Mouse (Mus musculus) heart, embryonic 10.5 days (tissue): ENCODE measurements around the gene Lsamp. TPM values are rescaled to one million over a fixed set of nuclear protein-coding genes. Genes with fewer than 3 reads are reported as not detected.

Experiments
- DNase-seq: peaks from one replicate; pipeline ENCODE4 v3.0.0-alpha.2; 2017; ENCODE audit warnings: low spot score
- H3K27ac ChIP-seq: fragments of 300-500 bp; sonication (generic); 2 replicates; pipeline ENCODE4 v1.5.1; 2016; ENCODE audit warnings: mild to moderate bottlenecking
- H3K27me3 ChIP-seq: fragments of 300-500 bp; sonication (generic); 2 replicates; pipeline ENCODE4 v1.6.1; 2016; ENCODE audit warnings: mild to moderate bottlenecking; ENCODE audit not compliant: poor library complexity, insufficient read depth, severe bottlenecking
- H3K36me3 ChIP-seq: fragments of 300-500 bp; sonication (generic); 2 replicates; pipeline ENCODE4 v1.6.1; 2016; ENCODE audit warnings: mild to moderate bottlenecking, moderate library complexity
- H3K4me1 ChIP-seq: fragments of 300-500 bp; sonication (generic); 2 replicates; pipeline ENCODE4 v1.6.1; 2016; ENCODE audit warnings: mild to moderate bottlenecking
- H3K4me3 ChIP-seq: fragments of 300-500 bp; sonication (generic); 2 replicates; pipeline ENCODE4 v1.5.1; 2016; ENCODE audit warnings: mild to moderate bottlenecking, moderate library complexity
- H3K9me3 ChIP-seq: fragments of 300-500 bp; sonication (generic); 2 replicates; pipeline ENCODE4 v1.6.1; 2016; ENCODE audit warnings: mild to moderate bottlenecking, moderate library complexity
- WGBS: fragments of 180-500 bp; shearing (Covaris S2); methylation state at CpG from one replicate; pipeline ENCODE4 v1.1.7; 2016; 5-methylcytosine and 5-hydroxymethylcytosine counted together
- polyA plus RNA-seq: library from polyadenylated mRNA; unstranded; fragments of >200 nt; fragmentation: Nextera tagmentation; extraction: Ambion mirVana; gene quantifications from 2 replicates; pipeline ENCODE4 v1.2.1, GENCODE M21; 2016

Gene Lsamp
- polyA plus RNA-seq, 1 experiment from 2014 or later: 2.1 TPM

DNA sequence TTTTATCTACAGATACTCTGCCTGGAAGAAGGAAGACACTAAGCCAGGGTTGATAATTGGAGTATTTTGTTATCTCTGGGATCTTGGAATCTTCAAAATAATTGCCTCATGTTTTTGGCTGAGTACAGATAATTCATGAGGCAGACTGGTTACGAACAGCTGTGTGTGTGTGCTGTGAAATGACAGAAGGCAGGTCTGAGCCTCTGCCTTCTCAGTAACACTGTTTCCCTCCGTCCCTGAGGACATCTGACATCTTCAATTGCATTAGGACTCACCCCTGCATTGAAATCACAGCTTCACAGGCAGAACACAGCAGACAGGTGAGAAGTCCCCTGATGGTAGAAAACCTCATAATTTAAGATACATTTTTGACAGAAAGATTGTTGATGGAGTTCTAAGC is 323.5 kb downstream of the Lsamp start:
- 62% methylated on average over 2 of the region's 2 CpGs for WGBS
- DNase-seq: no peak
- no peak overlapping the region for H3K27ac ChIP-seq
- no peaks in the 10 kb centered on the region for H3K9me3 ChIP-seq
- no peaks in the 10 kb centered on the region for H3K36me3 ChIP-seq
- H3K4me3 ChIP-seq: no peak overlapping the region
- H3K27me3 ChIP-seq: no peaks in the 10 kb centered on the region
- H3K4me1 ChIP-seq: no peaks in the 10 kb centered on the region

GRCm38 (mm10) chr16:40316199-40316598 is 332.0 kb downstream of the Lsamp start:
- Histone ChIP-seq H3K27ac (no peak overlapping the region), H3K9me3 (no peaks in the 10 kb centered on the region), H3K4me1 (no peaks in the 10 kb centered on the region), H3K27me3 (no peaks in the 10 kb centered on the region), H3K36me3 (no peaks in the 10 kb centered on the region), H3K4me3 (no peak overlapping the region)
- no peak for DNase-seq
- 75% methylated on average over 2 of the region's 2 CpGs for WGBS

GRCm38 (mm10) chr16:40324811-40325210 is 340.6 kb downstream of the Lsamp start:
- Histone ChIP-seq H3K36me3 (no peaks in the 10 kb centered on the region), H3K4me1 (no peaks in the 10 kb centered on the region), H3K27me3 (no peaks in the 10 kb centered on the region), H3K4me3 (no peak overlapping the region), H3K9me3 (no peaks in the 10 kb centered on the region), H3K27ac (no peak overlapping the region)
- no peak for DNase-seq
- 83% methylated on average over 3 of the region's 3 CpGs for WGBS

- WGBS: 80% methylated on average over 7 of the region's 7 CpGs
- DNase-seq: no peak
- no peaks in the 10 kb centered on the region for H3K4me1 ChIP-seq
- H3K27ac ChIP-seq: no peak overlapping the region
- H3K4me3 ChIP-seq: no peak overlapping the region
- H3K27me3 ChIP-seq: no peaks in the 10 kb centered on the region
- no peaks in the 10 kb centered on the region for H3K9me3 ChIP-seq
- no peaks in the 10 kb centered on the region for H3K36me3 ChIP-seq
Measured at GRCm38 (mm10) chr16:40328249-40328820, 344.2 kb downstream of the Lsamp start.

GRCm38 (mm10) chr16:40369677-40370076 is 385.5 kb downstream of the Lsamp start:
- no peaks in the 10 kb centered on the region for H3K4me1 ChIP-seq
- no peak overlapping the region for H3K27ac ChIP-seq
- H3K4me3 ChIP-seq: no peak overlapping the region
- no peaks in the 10 kb centered on the region for H3K36me3 ChIP-seq
- no peaks in the 10 kb centered on the region for H3K9me3 ChIP-seq
- 86% methylated on average over 5 of the region's 5 CpGs for WGBS
- DNase-seq: no peak
- H3K27me3 ChIP-seq: no peaks in the 10 kb centered on the region

DNA sequence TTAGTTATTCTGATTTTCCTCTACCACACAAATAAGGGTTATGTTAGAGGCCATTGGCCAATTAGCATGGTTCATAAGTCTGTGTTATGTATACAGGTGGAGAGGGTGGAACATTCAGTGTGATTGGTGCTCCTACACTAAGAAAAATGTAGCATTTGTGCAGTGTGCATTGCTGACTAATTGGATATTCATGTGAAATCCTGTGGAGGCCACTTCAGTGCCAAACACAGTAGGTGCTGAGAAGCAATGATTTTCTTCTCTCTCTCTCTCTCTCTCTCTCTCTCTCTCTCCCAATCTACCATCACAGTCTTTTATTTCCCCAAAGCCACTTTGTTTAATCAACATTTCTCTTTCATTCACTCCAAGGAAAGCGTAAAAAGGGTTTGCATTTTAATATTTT is 387.1 kb downstream of the Lsamp start:
- 86% methylated on average over 1 of the region's 1 CpGs for WGBS
- no peaks in the 10 kb centered on the region for H3K27me3 ChIP-seq
- no peak overlapping the region for H3K27ac ChIP-seq
- H3K9me3 ChIP-seq: no peaks in the 10 kb centered on the region
- H3K4me3 ChIP-seq: no peak overlapping the region
- no peaks in the 10 kb centered on the region for H3K4me1 ChIP-seq
- no peaks in the 10 kb centered on the region for H3K36me3 ChIP-seq
- no peak for DNase-seq

DNA sequence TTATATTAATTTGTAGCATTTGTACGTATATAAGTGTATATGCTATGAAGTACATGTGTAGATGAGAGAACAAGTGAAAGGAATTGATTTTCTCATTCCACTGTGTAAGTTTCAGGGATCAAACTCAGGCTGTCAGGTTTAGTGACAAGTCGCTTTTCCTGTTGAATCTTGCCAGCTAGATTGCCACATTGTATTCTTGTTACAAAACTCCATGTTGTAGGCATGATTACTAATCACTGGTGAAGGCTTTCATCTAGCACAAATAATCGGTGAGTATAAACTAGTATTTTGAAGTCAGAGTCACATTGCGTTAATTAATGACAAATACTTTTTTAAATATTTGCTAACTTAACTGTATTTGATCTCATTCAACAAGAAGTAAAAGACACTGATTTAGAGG is 391.2 kb downstream of the Lsamp start:
- no peaks in the 10 kb centered on the region for H3K9me3 ChIP-seq
- H3K4me1 ChIP-seq: no peaks in the 10 kb centered on the region
- WGBS: 85% methylated on average over 4 of the region's 4 CpGs
- no peak overlapping the region for H3K4me3 ChIP-seq
- DNase-seq: no peak
- H3K36me3 ChIP-seq: no peaks in the 10 kb centered on the region
- H3K27me3 ChIP-seq: no peaks in the 10 kb centered on the region
- H3K27ac ChIP-seq: no peak overlapping the region

DNA sequence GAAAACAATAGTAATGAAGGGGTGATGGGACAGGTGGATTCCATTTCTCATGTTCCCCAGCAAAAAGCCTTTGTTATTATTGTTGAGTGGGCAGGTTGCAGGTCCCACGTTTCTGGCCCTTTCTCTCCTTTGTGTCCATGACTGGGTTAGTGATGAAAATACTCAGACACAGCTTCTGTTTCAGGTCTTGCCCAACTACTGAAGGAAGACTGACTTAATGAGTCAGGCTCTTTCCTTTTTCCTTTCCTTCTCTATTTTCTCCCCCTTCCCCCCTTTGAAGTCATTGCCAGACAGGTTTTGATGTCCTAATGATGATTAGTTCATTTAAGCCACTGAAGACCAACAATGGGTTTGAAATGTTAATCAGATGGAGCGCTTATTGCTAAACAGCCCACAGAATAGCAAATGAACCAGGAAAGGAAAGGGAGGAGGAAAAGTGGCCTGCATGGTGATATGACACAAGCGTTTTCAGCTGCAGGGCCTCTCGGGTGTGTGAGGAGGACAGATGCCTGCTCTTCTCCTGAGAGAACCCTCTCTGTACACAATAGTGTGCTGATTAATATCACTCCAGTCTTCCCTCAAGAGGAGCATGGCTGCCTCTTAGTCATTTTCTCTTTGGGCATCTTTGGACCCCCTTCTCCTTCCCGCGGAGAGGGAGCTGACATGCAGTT is 393.1 kb downstream of the Lsamp start:
- H3K4me1 ChIP-seq: no peaks in the 10 kb centered on the region
- no peaks in the 10 kb centered on the region for H3K9me3 ChIP-seq
- H3K27ac ChIP-seq: no peak overlapping the region
- 80% methylated on average over 6 of the region's 6 CpGs for WGBS
- DNase-seq: no peak
- H3K27me3 ChIP-seq: no peaks in the 10 kb centered on the region
- H3K4me3 ChIP-seq: no peak overlapping the region
- no peaks in the 10 kb centered on the region for H3K36me3 ChIP-seq

GRCm38 (mm10) chr16:40392106-40392505 is 407.9 kb downstream of the Lsamp start:
- H3K27me3 ChIP-seq: no peaks in the 10 kb centered on the region
- no peaks in the 10 kb centered on the region for H3K9me3 ChIP-seq
- 79% methylated on average over 4 of the region's 4 CpGs for WGBS
- DNase-seq: no peak
- H3K27ac ChIP-seq: no peak overlapping the region
- H3K4me3 ChIP-seq: no peak overlapping the region
- no peaks in the 10 kb centered on the region for H3K4me1 ChIP-seq
- H3K36me3 ChIP-seq: no peaks in the 10 kb centered on the region

- Histone ChIP-seq H3K27ac (no peak overlapping the region), H3K4me3 (no peak overlapping the region), H3K9me3 (no peaks in the 10 kb centered on the region), H3K27me3 (no peaks in the 10 kb centered on the region), H3K4me1 (no peaks in the 10 kb centered on the region), H3K36me3 (no peaks in the 10 kb centered on the region)
- WGBS: 87% methylated on average over 2 of the region's 2 CpGs
- no peak for DNase-seq
Measured at GRCm38 (mm10) chr16:40399531-40399930, 415.4 kb downstream of the Lsamp start.

DNA sequence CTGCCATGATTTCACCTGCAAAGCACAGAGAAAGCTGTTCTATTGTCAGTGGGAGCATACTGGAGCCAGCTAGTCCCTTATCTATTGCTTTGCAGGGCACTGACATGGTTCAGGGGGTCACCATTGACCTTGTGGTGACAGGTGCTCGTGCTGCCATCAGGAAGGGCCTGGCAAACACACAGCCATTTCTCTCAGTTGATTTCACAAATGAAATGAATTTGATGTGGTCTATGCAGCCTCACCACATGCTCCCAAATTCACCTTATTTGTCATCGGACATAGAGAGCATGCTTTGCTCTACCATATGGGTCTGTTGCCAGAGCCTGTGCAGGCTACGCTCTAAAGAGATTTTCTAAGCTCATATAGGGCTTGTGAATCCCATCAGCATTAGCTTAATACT is 450.1 kb downstream of the Lsamp start:
- no peak overlapping the region for H3K4me3 ChIP-seq
- no peaks in the 10 kb centered on the region for H3K4me1 ChIP-seq
- H3K27ac ChIP-seq: no peak overlapping the region
- no peaks in the 10 kb centered on the region for H3K9me3 ChIP-seq
- no peaks in the 10 kb centered on the region for H3K36me3 ChIP-seq
- WGBS: 77% methylated on average over 3 of the region's 3 CpGs
- DNase-seq: no peak
- H3K27me3 ChIP-seq: no peaks in the 10 kb centered on the region

DNA sequence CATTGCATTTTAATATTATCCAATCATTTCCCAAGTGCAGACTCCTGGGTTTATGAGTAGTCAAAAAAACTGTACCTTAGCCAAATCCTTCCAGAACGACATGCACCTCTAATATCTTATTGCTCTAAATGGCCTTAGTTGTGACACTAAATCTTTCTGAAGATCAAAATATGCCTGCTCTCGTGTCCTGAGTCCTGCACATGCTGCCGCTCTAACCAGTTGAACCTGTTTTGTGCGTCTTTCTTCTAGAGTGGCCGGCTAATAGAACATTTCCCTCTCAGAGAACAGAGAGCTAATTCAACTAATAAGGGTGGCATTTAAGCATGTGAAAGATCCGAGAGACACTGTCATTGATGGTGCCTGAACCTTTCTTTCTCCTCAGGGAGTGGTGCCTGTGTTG is 452.3 kb downstream of the Lsamp start:
- Histone ChIP-seq H3K36me3 (no peaks in the 10 kb centered on the region), H3K4me3 (no peak overlapping the region), H3K27ac (no peak overlapping the region), H3K9me3 (no peaks in the 10 kb centered on the region), H3K4me1 (no peaks in the 10 kb centered on the region), H3K27me3 (no peaks in the 10 kb centered on the region)
- 73% methylated on average over 6 of the region's 6 CpGs for WGBS
- DNase-seq: no peak

- Histone ChIP-seq H3K36me3 (no peaks in the 10 kb centered on the region), H3K27ac (no peak overlapping the region), H3K9me3 (no peaks in the 10 kb centered on the region), H3K4me3 (no peak overlapping the region), H3K4me1 (no peaks in the 10 kb centered on the region), H3K27me3 (no peaks in the 10 kb centered on the region)
- WGBS: 89% methylated on average over 10 of the region's 10 CpGs
- DNase-seq: no peak
Measured at GRCm38 (mm10) chr16:40437879-40438278, 453.7 kb downstream of the Lsamp start.

DNA sequence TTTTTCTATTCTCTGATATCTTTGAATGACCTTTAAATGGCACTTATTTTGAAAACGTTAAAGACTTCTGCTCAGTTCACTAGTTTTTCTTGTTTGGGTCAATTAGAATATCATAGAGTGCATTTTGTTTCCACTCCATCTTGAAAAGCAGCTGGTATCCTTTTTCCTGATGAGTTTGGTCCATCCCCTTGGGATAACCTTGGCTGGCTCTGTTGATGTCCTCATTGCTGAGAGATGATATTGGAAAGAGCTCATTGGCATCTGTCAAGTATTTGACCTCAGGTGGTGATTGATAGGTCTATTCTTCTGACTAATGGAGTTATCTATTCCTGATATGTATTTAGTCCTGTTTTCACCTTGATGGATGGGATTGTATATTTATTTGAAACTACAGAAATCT is 454.7 kb downstream of the Lsamp start:
- 82% methylated on average over 1 of the region's 1 CpGs for WGBS
- no peak overlapping the region for H3K27ac ChIP-seq

More for the DNA sequence above, 454.7 kb downstream of the Lsamp start:
- Histone ChIP-seq H3K36me3 (no peaks in the 10 kb centered on the region), H3K4me3 (no peak overlapping the region), H3K4me1 (no peaks in the 10 kb centered on the region), H3K9me3 (no peaks in the 10 kb centered on the region), H3K27me3 (no peaks in the 10 kb centered on the region)
- no peak for DNase-seq
